In the genomic region with DNA sequence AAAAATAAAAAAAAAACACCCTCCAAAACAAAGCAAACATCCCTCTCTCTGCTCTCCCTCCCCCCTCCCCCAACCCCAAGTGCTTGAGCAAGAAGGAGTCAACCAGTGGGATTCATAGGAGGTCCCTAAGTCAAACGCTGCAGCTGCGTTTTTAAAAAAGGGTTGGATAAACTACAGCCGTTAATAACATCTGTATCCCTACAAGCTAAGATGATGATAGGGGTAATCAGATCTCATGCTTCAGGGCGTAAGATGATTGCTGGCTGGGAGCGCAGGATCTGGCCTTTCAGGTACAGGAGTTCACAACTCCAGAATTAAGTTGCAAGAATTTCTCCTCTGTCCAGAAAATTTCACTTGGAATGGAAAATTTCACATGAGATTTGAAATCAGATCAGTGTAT, we compare ENCODE assay signal across 21 mouse cellular contexts. TPM values are rescaled to one million over a fixed set of nuclear protein-coding genes. Genes with fewer than 3 reads are reported as not detected.
DNase-seq lines count a peak whose midpoint lies in the region; ATAC-seq lines count a peak whose summit lies in the region.
"Had no signal": no experiment of that assay in that cellular context is flagged by ENCODE, and none has a peak within 500 bp of the region (broad histone marks: within the 10 kb centered on the region; RNA-seq: fewer than 3 reads in every experiment).

No protein-coding gene starts in this region.

- no peaks in the 10 kb centered on the region for H3K9me3 ChIP-seq in forebrain, embryonic 12.5 days
- no peaks in the 10 kb centered on the region for H3K9me3 ChIP-seq in forebrain, embryonic 11.5 days (ENCODE audit: control insufficient read depth, low read length)
- H3K9me3 ChIP-seq in midbrain, embryonic 11.5 days (ENCODE audit: control insufficient read depth, low read length), result no peaks in the 10 kb centered on the region
- no peaks in the 10 kb centered on the region for H3K9me3 ChIP-seq in midbrain, embryonic 16.5 days (replicated peaks; ENCODE audit: control insufficient read depth, low read length, poor library complexity, severe bottlenecking)
- H3K9me3 ChIP-seq: embryonic facial prominence, embryonic 13.5 days; embryonic facial prominence, embryonic 15.5 days had no signal

- no peak overlapping the region for H3K9ac ChIP-seq in forebrain, embryonic 12.5 days
- H3K9ac ChIP-seq in forebrain, embryonic 11.5 days (ENCODE audit: low read length), result no peak overlapping the region
- no peak overlapping the region for H3K9ac ChIP-seq in midbrain, embryonic 11.5 days (ENCODE audit: low read length)
- H3K9ac ChIP-seq in midbrain, embryonic 16.5 days (ENCODE audit: low read depth, low read length), result no peak overlapping the region
- H3K9ac ChIP-seq: embryonic facial prominence, embryonic 13.5 days; embryonic facial prominence, embryonic 15.5 days had no signal

- H3K4me3 ChIP-seq in forebrain, embryonic 12.5 days (replicated peaks), result no peak overlapping the region
- no peak overlapping the region for H3K4me3 ChIP-seq in forebrain, embryonic 11.5 days (ENCODE audit: low read depth, low read length)
- no peak overlapping the region for H3K4me3 ChIP-seq in midbrain, embryonic 11.5 days (ENCODE audit: low read depth, low read length)
- H3K4me3 ChIP-seq in midbrain, embryonic 16.5 days (ENCODE audit: low read depth, low read length), result no peak overlapping the region
- H3K4me3 ChIP-seq: embryonic facial prominence, embryonic 13.5 days; embryonic facial prominence, embryonic 15.5 days; erythroblast, embryonic 14.5 days had no signal

- no peak for DNase-seq in forebrain, embryonic 11.5 days (ENCODE audit: low spot score)
- peak; percentile 87 for DNase-seq in midbrain, embryonic 11.5 days (ENCODE audit: low spot score, missing footprints)
- DNase-seq in retina, embryonic 14.5 days (ENCODE audit: low spot score), result peak; percentile 62
- no peak for DNase-seq in retina, postnatal 1 day
- no peak for DNase-seq in cerebellum, postnatal 4 days (ENCODE audit: low spot score in 2 of 2)
- DNase-seq: adrenal gland, adult 2 months; adrenal gland, postnatal 10 days; adrenal gland, postnatal 25 days; cerebellum, adult 11-12 months; cerebellum, adult 2 months; cerebellum, adult 9-10 months; cerebellum, postnatal 10 days; cerebellum, postnatal 25 days had no signal

- 10% methylated on average over 5 of the region's 5 CpGs for WGBS in forebrain, embryonic 12.5 days
- 5% methylated on average over 5 of the region's 5 CpGs for WGBS in forebrain, embryonic 11.5 days
- under 1% methylated on average over 5 of the region's 5 CpGs for WGBS in midbrain, embryonic 11.5 days
- 17% methylated on average over 5 of the region's 5 CpGs for WGBS in midbrain, embryonic 16.5 days

- no peak overlapping the region for H3K27ac ChIP-seq in forebrain, embryonic 12.5 days
- no peak overlapping the region for H3K27ac ChIP-seq in forebrain, embryonic 11.5 days (ENCODE audit: low read depth, low read length)
- H3K27ac ChIP-seq in midbrain, embryonic 11.5 days (ENCODE audit: low read depth, low read length), result no peak overlapping the region
- no peak overlapping the region for H3K27ac ChIP-seq in midbrain, embryonic 16.5 days (ENCODE audit: low read length)
- H3K27ac ChIP-seq: embryonic facial prominence, embryonic 13.5 days; embryonic facial prominence, embryonic 15.5 days had no signal

- H3K4me1 ChIP-seq in forebrain, embryonic 12.5 days, result peaks cover 84% of the 10 kb centered on the region
- H3K4me1 ChIP-seq in forebrain, embryonic 11.5 days (replicated peaks; ENCODE audit: control insufficient read depth, insufficient read depth, low read length), result peaks cover 45% of the 10 kb centered on the region; the same call in 1 of the 2 replicates
- H3K4me1 ChIP-seq in midbrain, embryonic 11.5 days (ENCODE audit: control insufficient read depth, insufficient read depth, low read length), result peaks cover 50% of the 10 kb centered on the region
- H3K4me1 ChIP-seq in midbrain, embryonic 16.5 days (ENCODE audit: control insufficient read depth, insufficient read depth, low read length), result peaks cover 10% of the 10 kb centered on the region; the same call in 1 of the 2 replicates

- H3K4me2 ChIP-seq in forebrain, embryonic 12.5 days, result 0 out of 2 replicates have a peak overlapping the region, but pooled peaks have one; percentile 2
- H3K4me2 ChIP-seq in forebrain, embryonic 11.5 days (ENCODE audit: low read depth, low read length, severe bottlenecking), result no peak overlapping the region
- no peak overlapping the region for H3K4me2 ChIP-seq in midbrain, embryonic 11.5 days
- H3K4me2 ChIP-seq in midbrain, embryonic 16.5 days (ENCODE audit: low read length), result no peak overlapping the region
- H3K4me2 ChIP-seq: embryonic facial prominence, embryonic 13.5 days; embryonic facial prominence, embryonic 15.5 days had no signal

- no peaks in the 10 kb centered on the region; the same call in 1 of the 2 replicates for H3K36me3 ChIP-seq in forebrain, embryonic 12.5 days (replicated peaks)
- no peaks in the 10 kb centered on the region; the same call in 1 of the 2 replicates for H3K36me3 ChIP-seq in forebrain, embryonic 11.5 days (ENCODE audit: control insufficient read depth, insufficient read depth, low read length)
- H3K36me3 ChIP-seq in midbrain, embryonic 11.5 days (ENCODE audit: control insufficient read depth, insufficient read depth, low read length), result no peaks in the 10 kb centered on the region
- no peaks in the 10 kb centered on the region for H3K36me3 ChIP-seq in midbrain, embryonic 16.5 days (ENCODE audit: control insufficient read depth, insufficient read depth, low read length)
- H3K36me3 ChIP-seq: embryonic facial prominence, embryonic 13.5 days; embryonic facial prominence, embryonic 15.5 days had no signal

- ATAC-seq in forebrain, embryonic 12.5 days (ENCODE audit: low FRiP score), result no peak
- no peak for ATAC-seq in forebrain, embryonic 11.5 days (replicated peaks; ENCODE audit: low FRiP score)
- ATAC-seq in midbrain, embryonic 11.5 days (ENCODE audit: low FRiP score), result no peak
- ATAC-seq in midbrain, embryonic 16.5 days, result no peak
- ATAC-seq: forebrain, embryonic 14.5 days; forebrain, embryonic 16.5 days had no signal

- H3K27me3 ChIP-seq in forebrain, embryonic 12.5 days, result peaks cover 72% of the 10 kb centered on the region
- H3K27me3 ChIP-seq in forebrain, embryonic 11.5 days (ENCODE audit: control insufficient read depth, insufficient read depth, low read length), result peaks cover 18% of the 10 kb centered on the region
- H3K27me3 ChIP-seq in midbrain, embryonic 11.5 days (ENCODE audit: control insufficient read depth, insufficient read depth, low read length), result peaks cover 95% of the 10 kb centered on the region
- H3K27me3 ChIP-seq in midbrain, embryonic 16.5 days (ENCODE audit: control insufficient read depth, insufficient read depth, low read depth, low read length), result peaks cover 72% of the 10 kb centered on the region

RNA-seq across cellular contexts. Expression of gene Ostm1, which starts 5.9 kb away (rescaled TPM):
- 63.1 and 65.4 TPM in 2 replicates for polyA plus RNA-seq in forebrain, embryonic 12.5 days (2016; fragmentation: Nextera tagmentation; extraction: Ambion mirVana)
- polyA plus RNA-seq in forebrain, embryonic 11.5 days (2014; fragmentation: Nextera tagmentation; extraction: Ambion mirVana), result 54.6 and 59.0 TPM in 2 replicates
- polyA plus RNA-seq in midbrain, embryonic 11.5 days (2014; fragmentation: Nextera tagmentation; extraction: Ambion mirVana), result 28.5 and 29.2 TPM in 2 replicates
- polyA plus RNA-seq in midbrain, embryonic 16.5 days (2015; fragmentation: Nextera tagmentation; extraction: Ambion mirVana), result 39.9 and 43.7 TPM in 2 replicates

RNA-seq across cellular contexts. Expression of gene Nr2e1, which starts 6.1 kb away (rescaled TPM):
- 104 TPM in 2 replicates for polyA plus RNA-seq in forebrain, embryonic 12.5 days (2016; fragmentation: Nextera tagmentation; extraction: Ambion mirVana)
- polyA plus RNA-seq in forebrain, embryonic 11.5 days (2014; fragmentation: Nextera tagmentation; extraction: Ambion mirVana), result 117 and 119 TPM in 2 replicates
- 32.2 and 32.6 TPM in 2 replicates for polyA plus RNA-seq in midbrain, embryonic 11.5 days (2014; fragmentation: Nextera tagmentation; extraction: Ambion mirVana)
- polyA plus RNA-seq in midbrain, embryonic 16.5 days (2015; fragmentation: Nextera tagmentation; extraction: Ambion mirVana), result 5.2 and 5.6 TPM in 2 replicates
- polyA plus RNA-seq: adrenal gland, adult 2 months; C2C12; erythroblast, embryonic 14.5 days had no signal

Comparison
In these comparisons a context has a peak if more than half of its experiments do, and no peak if none do; other contexts are left out.
1. DNase-seq: peak in midbrain, embryonic 11.5 days (single experiment) and retina, embryonic 14.5 days (single experiment); none in forebrain, embryonic 11.5 days (single experiment), retina, postnatal 1 day (single experiment) and cerebellum, postnatal 4 days (0 of 2).